Mouse (Mus musculus): ENCODE measurements at regions not wholly inside any gene's neighbourhood (a gene's known extent, or its start where the extent isn't known, plus 50 kb on each side); places are given as distances from the start of the nearest gene placed in this dataset.

DNA sequence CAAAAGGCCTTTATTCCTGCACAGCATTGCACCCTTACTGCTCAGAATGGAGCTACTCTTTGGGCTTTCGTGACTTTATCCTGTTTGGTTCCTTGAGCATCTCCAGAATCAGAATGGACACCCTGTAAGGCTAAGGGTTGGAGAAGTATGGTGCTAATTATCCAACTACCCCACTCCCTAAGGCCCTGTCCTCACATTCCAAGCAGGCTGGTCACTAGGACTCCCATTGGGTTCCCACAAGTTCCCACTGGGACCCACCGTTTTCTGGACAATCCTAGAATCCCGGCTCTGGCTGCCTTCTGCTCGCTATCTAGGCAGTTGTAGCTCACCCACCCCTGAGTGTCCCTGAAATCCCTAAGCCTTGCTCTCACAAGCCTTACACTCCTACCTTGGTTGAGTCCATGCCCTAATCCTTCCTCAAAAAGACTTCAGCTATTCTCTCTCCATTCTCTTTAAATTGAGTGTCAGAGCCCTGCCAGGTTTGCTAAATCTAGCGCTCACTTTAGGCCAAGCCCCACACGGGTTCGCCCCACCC, 146.1 kb downstream of the Efcab1 start:
- DNase-seq: no peak

DNA sequence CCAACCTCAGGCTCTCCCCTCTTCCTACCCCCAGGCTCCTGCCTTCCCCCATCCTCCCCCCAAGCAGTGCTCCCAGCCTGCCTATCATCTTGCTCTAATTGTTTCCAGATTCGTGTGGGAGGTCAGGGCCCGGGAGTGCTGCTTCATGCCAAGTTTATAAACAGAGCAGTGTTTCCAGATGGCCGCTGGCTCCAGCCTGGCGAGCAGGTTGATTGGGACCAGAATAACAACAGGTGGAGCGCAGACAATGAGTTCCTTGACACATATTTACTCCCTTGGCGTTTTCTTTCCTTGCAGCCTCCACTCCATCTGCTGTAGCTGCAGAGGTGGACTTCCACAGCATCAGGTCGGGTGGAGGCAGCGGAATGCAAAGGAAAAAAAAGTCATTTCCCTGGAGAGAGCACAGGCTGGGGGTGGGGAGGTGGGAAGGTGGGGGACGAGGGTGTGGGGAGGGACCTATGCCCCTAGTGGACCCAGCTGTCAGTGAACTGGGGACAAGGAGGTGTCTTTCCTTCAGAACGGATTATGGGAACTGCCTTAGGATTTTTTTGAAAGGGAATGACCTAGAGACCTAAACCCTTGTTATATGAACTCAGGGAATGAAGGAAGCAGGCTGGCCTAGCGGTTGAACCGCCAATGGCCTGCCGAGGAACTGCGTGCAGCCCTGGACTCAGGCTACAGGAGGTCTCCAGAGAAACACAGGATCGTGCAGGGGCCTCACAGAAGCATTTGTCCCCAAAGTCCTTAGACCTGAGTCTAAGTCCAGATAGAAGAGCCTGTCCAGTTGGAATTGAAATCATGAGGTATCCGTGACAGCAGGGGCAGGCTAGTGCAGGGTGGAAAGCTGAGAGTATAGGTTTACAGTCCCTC, 146.8 kb downstream of the Efcab1 start:
- DNase-seq: peak; percentile 55

DNA sequence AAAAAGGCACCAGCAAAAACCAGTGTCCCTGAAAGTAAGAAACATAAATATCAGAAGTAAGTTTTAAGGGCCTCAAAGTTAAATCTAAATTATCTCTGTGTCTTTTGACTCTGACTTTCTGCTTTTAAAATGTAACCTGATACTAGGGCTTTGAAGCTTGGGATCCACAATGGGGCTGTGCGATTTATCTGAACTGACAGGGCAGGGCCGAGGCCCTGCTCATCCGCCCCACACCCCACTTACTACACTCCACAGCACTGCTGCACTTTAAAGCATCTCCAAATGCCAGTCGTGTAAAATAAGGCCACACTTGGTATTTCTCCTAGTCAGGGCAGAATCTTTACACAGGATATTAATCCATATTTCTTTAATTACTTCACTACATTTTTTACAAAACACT, 147.4 kb downstream of the Efcab1 start:
- DNase-seq: peak; percentile 38

DNA sequence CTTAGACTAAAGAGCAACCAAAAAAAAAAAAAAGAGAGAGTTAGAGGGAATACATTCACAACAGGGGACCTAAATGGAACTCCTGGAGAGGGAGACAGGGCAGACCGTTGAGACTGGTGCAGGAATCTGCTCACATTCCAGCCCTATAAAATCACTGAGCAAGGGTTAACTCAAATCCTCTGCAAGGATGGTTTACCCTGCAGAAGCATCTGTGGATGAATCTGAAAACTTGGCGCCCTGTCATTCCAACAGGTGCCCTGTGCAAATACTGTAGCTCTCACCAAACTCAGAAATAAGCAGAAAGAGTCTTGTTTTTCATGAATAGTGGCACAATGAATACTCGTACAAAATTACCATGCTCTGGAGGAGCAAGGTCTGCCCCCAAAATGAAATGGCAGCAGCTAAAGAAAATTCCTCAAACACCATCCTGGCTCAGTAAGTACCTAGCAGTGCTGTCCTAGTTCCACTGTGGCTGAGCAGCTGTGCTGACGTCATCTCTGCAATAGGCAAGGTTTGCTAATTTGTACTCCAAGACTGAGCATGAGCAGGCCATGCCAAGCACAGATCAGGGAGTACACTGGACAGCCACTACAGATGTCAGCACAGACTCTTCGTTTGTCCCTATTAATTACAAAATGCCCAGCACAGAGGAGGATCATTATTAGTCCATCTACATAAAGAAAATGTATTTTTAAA, 148.0 kb downstream of the Efcab1 start:
- peak; percentile 13 for DNase-seq

DNA sequence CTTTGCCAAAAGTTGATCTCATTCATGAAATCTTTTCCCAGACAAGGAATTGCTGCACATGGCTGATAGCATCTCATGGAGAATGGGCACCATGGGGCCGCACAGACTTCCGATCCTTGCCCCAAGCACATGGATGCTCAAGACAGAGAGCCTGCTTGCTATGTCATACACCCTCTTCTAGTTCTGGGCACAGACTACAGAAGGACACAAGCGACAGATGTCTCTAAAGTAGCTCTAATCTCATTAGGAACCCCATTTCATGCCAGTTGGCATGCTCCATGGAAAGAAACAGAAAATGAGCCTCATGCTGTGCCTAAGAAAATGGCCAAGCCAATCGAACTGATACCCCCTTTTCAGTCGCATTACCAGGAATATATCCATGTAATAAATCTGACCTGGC, 149.3 kb downstream of the Efcab1 start:
- no peak for DNase-seq

DNA sequence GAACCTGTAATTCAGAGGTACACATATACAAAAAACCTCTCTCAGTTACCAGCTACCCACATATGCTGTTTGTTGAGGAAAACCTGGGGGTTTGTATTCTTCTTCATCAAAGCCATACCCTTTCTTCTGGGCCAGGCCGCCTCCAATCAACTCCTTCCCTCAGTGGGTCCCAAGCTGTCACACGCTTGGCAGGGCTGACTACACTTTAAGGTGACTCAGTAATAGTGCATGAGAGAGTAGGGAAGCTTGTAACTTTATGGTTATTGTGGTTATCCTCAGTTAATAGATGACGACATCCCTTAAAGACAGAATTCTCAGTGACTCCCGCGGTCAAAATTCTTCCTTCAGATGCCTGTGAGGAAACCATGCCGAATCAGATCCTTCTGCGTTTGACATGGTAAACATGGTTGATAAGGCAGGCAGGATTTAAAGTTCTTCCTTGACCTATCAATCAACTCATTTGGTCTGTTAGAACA, 164.1 kb downstream of the Efcab1 start:
- DNase-seq: no peak

DNA sequence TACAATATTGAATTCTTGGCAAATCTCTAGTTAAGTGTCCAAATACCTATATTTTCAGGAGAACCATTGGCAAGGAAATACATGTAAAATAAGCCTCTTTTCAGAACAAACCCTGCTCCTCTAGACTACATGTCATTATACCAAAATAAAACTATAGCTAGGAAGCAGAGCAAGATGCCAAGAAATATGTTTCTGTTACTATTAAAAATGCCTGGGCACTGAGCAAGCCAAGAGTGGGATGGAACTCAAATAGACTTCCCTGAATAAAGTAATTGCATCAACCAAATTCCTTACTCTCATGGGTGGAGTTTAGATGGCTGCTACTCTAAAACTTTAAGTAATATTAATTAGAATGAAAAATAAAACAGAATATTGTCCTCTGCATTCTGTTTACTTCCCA, 168.0 kb downstream of the Efcab1 start:
- DNase-seq: no peak

DNA sequence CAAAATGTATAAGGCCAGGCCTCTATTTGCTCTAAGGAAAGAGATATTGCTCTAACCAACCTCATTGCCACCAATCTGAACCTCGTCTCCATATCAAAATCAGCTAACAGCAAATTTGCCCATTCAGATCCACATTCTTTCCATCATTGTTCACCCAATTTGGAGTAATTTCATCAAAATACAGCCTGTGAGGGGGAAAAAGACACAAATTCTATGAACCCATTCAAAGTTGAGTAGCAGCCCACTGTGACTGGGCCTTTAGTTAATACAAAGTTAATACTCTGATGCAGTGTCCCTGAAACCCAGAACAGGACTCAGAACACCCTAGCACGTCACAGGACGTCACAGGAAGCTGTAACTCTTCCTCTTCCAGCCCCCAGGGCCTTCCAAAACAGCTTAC, 177.3 kb downstream of the Efcab1 start:
- DNase-seq: no peak

DNA sequence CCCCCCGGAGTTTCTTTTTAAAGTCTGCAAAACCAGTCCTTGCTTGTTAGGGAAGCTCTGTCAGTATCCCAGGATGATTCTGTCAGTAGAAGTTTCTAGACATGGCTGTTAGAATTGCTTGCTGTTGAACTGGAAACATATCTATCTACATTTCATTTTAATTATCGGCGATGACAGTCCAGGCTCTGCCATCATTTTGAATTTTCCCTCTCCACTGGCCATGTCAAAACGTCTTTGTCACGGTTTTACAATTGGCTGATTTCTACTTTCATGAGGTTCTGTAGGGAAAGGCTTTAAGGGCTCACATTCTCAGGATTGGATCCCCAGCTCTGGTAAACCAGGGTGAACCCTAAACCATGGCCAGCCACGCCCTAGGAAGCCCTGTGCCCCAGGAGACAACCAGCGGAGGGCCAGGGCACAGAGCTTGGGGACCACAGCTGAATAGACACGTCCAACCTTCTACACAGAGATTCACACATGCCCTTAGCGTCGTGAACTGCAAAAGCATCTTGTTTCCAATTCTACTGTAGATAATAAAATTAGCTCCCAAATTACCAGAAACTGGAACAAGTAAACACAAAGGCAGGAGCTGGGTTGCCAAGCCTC, 177.8 kb downstream of the Efcab1 start:
- DNase-seq: no peak

DNA sequence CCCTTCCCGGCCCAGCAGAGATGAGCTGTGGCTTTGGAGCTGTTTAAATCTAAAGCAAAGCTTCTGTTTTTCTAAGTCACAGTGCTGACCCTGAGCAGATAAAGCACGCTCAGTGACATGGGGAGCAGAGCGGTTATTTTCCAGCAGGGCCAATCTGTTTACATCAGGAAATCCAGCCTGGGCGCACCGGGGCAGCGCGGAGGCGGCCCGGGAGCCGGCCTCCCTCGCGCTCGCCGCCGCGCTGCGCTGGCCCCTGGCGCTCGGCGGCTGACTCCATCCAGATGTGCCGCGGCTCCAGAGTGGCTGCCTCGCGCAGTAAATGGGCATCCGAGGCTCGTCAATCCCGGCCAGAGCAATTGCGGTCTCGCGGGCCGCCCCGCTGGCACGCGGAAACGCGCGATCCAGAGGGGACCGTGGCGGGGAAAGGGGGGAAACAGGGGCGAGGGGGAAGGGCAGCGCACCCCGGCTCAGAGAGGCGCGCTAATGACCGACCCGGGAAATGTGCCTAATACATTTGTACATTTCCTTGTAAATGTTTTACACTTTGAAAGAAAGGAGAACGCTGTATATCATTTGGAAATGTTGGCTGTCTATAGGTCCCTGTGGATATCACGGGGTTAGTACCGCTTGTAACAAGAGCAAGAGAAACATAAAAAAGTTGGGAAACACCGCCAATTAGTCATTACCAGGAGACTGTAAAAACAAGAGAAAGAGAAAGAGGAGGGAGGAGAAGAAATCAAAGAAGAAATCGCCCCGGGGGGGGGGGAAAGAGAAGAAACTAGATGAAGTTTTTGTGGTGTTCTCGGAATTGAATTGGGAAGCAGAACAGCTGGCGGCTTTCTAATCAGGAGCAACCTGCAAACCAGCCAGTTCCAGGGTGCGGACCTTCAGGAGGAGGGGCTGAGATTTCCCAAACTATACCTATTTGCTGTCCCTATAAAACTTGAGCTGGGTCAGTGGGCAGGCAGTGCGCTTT, 178.6 kb downstream of the Efcab1 start:
- DNase-seq: peak; percentile 64

DNA sequence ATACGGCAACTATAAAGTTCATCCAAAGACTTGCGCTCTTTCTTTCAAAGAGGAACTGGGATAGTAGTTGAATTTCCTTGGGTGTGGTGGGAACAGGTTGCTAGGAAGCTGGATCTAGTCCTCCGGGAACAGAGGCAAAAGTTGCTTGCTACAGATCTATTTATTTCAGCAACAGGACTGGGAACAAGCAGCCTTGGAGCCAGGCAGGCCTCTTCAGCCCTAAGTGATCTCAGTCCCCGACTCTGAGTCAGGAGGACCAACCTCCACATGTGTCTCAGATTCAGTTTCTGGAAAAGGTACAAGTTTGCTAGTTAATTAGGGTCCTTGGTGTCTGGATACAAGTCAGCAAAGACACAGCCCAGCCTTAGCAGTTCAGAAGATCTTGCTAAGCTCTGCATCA, 180.2 kb downstream of the Efcab1 start:
- no peak for DNase-seq

DNA sequence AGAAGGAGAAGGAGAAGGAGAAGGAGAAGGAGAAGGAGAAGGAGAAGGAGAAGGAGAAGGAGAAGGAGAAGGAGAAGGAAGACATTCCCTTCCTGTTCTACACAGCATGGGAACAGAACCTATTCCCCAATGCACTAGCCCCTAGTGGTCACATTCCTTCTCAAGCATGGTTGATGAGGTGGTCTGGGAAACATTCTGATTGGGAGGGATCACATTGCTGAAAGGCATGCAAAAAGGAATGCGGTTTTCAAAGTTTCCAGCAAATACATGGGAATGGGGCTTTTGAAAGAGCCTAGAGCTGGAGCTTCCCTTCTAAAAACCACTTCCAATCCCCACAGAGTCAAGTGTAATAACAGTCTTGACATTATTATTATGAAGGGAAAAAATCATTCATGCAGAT, 197.5 kb downstream of the Efcab1 start:
- DNase-seq: no peak

DNA sequence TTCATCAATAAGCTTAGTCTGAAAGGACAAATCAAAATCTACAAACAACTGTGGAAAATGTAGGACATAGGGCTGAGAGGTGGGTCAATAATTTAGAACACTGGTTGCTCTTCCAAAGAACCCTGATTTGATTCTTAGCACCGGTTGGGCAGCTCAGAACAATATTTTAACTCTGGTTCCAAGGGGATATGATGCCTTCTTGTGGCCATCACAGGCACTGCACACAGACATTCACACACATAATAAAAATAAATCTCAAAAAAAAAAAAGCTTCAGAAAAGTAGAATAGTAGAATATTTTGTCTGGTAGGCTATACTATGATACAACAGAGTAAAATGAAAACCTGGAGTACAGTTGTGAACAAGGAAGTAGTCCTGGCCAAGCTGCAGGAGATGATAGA, 200.8 kb downstream of the Efcab1 start:
- no peak for DNase-seq

DNA sequence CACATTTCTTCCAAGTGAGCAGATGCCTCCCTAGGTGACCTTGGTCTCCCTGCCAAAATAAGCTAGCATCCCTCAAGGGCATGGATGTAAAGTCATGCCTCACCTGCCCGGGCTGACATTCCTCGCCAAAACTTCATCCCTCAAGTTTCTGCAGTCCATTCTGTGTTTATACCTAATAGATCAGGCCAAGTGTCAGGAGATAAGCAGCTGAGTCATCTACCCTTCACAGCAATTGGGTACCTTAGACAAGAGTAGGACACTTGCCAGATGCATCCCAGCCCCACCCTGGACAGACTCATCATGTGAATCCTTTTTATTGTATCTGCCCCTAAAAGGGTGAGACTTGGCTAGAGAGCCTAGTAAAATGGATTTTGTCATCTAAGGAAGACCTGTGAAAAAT, 204.1 kb upstream of the Gm21897 start:
- peak; percentile 8 for DNase-seq

DNA sequence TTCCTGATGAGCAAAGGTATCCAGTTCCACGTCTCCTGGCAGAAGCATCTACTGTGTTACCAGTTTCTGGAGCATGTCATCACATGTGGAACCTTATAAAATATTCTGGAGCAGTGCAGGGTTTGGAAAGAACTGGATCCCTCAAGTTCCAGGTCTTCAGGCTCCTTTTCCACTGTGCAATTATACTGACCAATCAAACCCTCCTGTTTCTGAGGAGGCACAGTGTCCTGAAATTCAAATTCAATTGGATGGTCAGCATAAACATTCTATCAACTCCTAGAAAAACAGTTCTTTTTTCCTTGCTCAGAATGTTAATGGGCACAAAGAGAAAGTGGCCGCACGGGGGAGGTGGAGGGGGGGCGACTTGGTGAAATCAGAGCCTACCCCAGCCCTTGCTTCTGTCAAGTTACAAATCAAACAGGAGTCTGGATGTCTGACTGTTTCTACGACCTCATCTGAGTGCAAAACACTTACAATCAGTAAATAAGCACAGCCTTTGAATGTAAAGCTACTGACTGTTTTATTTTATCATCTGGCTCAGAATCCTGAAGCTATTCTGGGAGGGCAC, 203.2 kb upstream of the Gm21897 start:
- no peak for DNase-seq

DNA sequence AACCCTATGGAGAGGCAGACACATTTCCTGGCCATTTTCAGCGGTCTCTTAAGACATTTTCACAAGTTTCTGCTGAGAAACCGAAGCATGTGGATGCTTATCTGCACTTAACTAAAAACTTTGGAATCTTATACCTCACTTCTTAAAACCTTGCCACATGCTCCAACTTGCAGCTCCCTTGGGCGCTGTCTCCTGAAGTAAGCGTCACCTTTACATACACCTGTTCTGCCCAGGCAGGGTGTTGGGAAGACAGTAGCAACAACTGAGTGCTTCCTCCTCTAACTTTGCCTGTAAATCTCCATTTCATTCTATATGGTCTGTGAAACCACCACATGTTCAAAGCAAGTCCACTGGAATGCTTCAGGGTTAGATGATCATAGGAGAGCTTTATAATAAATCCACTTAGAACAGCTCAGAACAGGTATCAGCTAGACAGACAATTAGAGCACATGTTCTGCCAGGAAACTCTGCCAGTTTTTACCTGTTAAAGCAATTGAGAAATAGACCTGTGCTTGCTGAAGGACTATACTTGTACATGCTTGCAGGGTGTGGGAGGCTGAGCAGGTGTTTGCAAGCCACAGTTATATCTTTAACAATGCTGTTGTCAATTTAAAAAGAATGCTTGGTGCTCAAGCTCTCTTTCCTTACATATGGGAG, 202.6 kb upstream of the Gm21897 start:
- DNase-seq: no peak

DNA sequence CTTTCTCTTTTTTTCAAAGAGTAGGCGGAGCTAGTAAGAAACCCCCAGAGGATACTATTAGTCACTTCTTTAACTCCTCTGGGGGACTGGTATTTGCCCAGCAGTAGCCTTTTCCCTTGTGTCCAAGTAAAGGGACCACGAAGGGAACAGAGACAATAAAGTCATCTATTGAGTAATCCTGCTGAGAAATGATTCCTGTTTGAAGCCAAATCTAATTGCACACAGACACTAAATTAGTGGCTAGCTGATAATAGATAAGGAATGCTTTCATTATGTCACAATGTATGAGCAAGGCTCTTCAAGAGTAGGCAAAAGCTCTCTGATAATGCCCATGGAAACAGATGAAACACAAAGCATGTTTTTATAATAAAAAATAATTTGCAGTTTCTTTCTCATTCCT, 201.9 kb upstream of the Gm21897 start:
- no peak for DNase-seq

DNA sequence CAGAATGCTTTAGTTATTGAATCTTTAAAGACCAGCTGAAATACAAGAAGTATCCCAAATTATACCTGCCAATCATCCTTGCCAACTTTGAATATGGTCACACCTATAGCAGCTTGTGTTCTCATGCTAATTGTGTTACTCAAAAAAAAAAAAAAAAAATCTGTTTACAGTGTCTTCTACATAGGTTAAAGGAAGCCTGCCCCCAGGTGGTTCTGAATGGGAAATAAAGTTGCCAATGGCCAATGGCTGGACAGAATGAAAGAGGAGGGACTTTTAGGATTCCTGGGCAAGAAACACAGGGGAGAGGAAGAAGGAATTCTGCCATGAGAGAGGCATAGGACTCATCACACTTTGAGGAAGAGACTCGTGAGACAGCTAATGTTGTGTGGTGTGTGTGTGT, 197.5 kb upstream of the Gm21897 start:
- peak; percentile 67 for DNase-seq

DNA sequence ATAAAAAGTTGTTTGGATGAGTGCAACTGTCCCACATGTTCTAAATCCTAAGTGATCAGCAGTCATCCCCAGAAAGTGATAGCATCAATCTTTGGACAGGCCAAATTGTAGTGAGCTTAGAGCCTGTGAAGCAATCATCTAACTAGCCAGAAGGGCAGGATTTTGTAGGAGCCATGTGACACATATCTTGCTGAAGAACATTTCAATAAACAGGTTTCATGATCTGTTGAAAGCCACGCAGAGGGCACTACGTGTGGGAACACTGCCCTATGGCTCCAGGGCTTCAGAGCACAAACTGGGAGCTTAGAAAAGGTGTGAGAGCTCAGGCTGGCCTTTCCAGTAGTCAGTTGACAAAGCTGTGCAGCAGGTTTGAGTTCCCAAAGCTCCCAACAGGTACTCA, 188.3 kb upstream of the Gm21897 start:
- DNase-seq: no peak

DNA sequence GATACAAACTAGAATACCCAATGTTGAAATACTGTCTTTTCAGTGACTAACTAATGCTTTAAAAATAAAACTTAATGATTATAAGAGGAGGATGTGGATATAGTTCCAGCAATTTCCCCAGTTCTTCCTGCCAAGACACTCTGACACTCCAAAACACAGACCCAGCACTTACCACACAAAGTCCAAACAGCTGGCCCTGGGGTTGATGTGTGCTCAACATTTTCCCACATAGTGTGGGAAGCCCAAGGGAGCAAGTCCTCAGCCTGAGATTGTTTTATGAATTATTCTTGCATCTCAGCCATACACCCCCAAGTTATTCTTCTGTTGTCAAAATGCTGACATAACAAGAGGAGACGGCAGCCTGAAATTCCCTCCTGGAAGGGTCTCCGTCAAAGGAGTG, 187.5 kb upstream of the Gm21897 start:
- no peak for DNase-seq

DNA sequence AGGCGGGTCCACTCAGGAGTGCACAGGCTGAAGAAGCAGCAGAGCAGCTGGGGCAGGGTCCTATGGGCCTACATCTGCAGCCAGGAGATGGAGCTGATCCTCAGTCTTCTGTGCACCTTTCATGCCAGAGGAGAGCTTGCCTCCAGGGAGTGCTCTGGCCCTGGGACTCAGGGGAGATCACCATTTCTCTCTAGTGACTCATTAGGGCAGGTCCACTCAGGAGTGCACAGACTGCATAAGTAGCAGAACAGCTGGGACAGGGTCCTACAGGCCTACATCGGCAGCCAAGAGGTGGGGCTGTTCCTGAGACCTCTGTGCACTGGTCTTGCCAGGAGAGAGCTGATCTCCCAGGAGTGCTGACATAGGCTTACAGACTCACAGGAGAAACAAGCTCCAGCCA, 159.4 kb upstream of the Gm21897 start:
- no peak for DNase-seq

Measured in adrenal gland, postnatal 14 days (tissue).